Mouse (Mus musculus) embryonic fibroblast, embryonic 13.5 days (primary cell): ENCODE measurements around the gene Pih1d2.

ENCODE experiments used
- CTCF ChIP-seq: IDR thresholded peaks from 2 replicates; pipeline ENCODE4 v1.5.1; 2011; ENCODE audit warnings: mild to moderate bottlenecking, control low read depth, low read length, moderate library complexity, borderline replicate concordance; ENCODE audit not compliant: insufficient read depth
- POLR2A ChIP-seq: IDR thresholded peaks from 2 replicates; pipeline ENCODE4 v1.6.1; 2011; ENCODE audit warnings: low read depth, mild to moderate bottlenecking, control low read depth, low read length, moderate library complexity

DNA sequence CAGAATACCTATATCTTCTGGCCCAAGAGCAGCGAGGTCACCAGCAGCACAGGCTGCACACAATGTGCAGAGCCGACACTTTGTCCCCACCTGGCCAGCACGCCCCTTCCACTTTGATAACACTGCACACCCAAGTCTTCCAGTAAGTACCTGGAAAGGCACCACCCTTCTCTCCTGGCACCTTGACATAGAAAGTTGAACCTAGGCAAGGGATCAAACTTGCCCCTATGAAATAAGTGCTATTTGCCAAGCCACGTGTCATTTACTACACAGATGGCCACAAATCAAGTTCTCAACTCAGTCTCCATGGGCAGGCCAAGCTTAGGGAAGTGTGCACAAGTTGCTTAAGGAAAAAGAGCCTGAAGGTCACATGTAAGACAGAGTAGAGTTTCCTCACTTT is 30.2 kb upstream of the Pih1d2 start:
- TF ChIP-seq CTCF (no peak), POLR2A (no peak)
